Mouse (Mus musculus) hindbrain, embryonic 13.5 days (tissue): ENCODE measurements around the gene Sprr2a1. TPM values are rescaled to one million over a fixed set of nuclear protein-coding genes. Genes with fewer than 3 reads are reported as not detected.
"Not testable (repeated sequence)": the region's sequence is repeated elsewhere in the genome, so short reads cannot be mapped to it uniquely, and the experiment has no call there.

Experiments used
- ATAC-seq: fragments of 200-750 bp; cut with Nextera tagmentation; 2 replicates; pipeline ENCODE4 v1.8.0; 2017; ENCODE audit warnings: moderate TSS enrichment; ENCODE audit not compliant: low FRiP score
- H3K27ac ChIP-seq: fragments of 300-500 bp; sonication (generic); 2 replicates; pipeline ENCODE4 v1.5.1; 2015; ENCODE audit warnings: inconsistent platforms, mild to moderate bottlenecking, moderate library complexity
- H3K27me3 ChIP-seq: fragments of 300-500 bp; sonication (generic); 2 replicates; pipeline ENCODE4 v1.6.1; 2015; ENCODE audit warnings: mild to moderate bottlenecking, inconsistent platforms
- H3K36me3 ChIP-seq: fragments of 300-500 bp; sonication (generic); 2 replicates; pipeline ENCODE4 v1.6.1; 2015; ENCODE audit warnings: mild to moderate bottlenecking, inconsistent platforms
- H3K4me1 ChIP-seq: fragments of 300-500 bp; sonication (generic); replicated peaks from 2 replicates; pipeline ENCODE4 v1.6.1; 2015; ENCODE audit warnings: inconsistent platforms
- H3K4me2 ChIP-seq: fragments of 300-500 bp; sonication (generic); 2 replicates; pipeline ENCODE4 v1.6.1; 2015; ENCODE audit warnings: inconsistent platforms, mild to moderate bottlenecking, moderate library complexity
- H3K4me3 ChIP-seq: fragments of 300-500 bp; sonication (generic); 2 replicates; pipeline ENCODE4 v1.5.1; 2015; ENCODE audit warnings: mild to moderate bottlenecking, inconsistent platforms
- H3K9ac ChIP-seq: fragments of 300-500 bp; sonication (generic); 2 replicates; pipeline ENCODE4 v1.6.1; 2015; ENCODE audit warnings: mild to moderate bottlenecking, inconsistent platforms
- H3K9me3 ChIP-seq: fragments of 300-500 bp; sonication (generic); 2 replicates; pipeline ENCODE4 v1.6.1; 2016; ENCODE audit warnings: inconsistent platforms
- WGBS: fragments of 180-500 bp; shearing (Covaris S2); methylation state at CpG from one replicate; pipeline ENCODE4 v1.1.7; 2015; 5-methylcytosine and 5-hydroxymethylcytosine counted together
- polyA plus RNA-seq: library from polyadenylated mRNA; unstranded; fragments of >200 nt; fragmentation: Nextera tagmentation; extraction: Ambion mirVana; gene quantifications from 2 replicates; pipeline ENCODE4 v1.2.1, GENCODE M21; 2015

The Sprr2a1 gene
- polyA plus RNA-seq: not detected in 2 replicates

DNA sequence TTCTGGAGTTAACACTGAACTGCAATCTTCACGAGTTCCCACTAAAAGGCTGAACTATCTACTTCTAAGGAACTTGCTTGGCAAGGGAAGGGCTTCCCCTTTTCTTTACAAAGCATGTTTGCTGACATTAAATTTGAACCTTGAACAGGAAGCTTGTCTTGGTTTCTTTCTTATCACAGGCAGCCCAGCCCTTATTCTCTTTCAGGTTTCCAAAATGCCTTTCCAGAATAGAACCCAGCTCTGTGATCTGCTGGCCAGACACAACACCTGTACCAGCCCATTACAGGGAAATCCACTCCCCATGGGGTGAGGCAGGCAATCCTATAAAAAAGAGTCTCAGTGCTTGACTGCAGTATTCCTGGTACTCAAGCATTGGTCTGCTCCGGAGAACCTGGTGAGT is at the start of gene Sprr2a1, which contains the start of gene Sprr2a2:
TSS of gene Sprr2a1 (plus strand) at position 231 of the 400 bp plus-strand sequence.
TSS of gene Sprr2a2 (plus strand) at position 352 of the 400 bp plus-strand sequence.
- WGBS: no CpG with 5 or more reads among the region's 2 CpGs
- ATAC-seq, H3K4me1 ChIP-seq, H3K27me3 ChIP-seq, H3K27ac ChIP-seq, H3K36me3 ChIP-seq, H3K9me3 ChIP-seq, H3K9ac ChIP-seq, H3K4me2 ChIP-seq, H3K4me3 ChIP-seq: not testable (repeated sequence)

- no peaks in the 10 kb centered on the region for H3K4me1 ChIP-seq
- WGBS: 93% methylated on average over 3 of the region's 3 CpGs
- no peak overlapping the region for H3K9ac ChIP-seq
- H3K36me3 ChIP-seq: no peaks in the 10 kb centered on the region
- ATAC-seq: no peak
- no peak overlapping the region for H3K4me3 ChIP-seq
- no peaks in the 10 kb centered on the region for H3K9me3 ChIP-seq
- H3K4me2 ChIP-seq: no peak overlapping the region
- H3K27ac ChIP-seq: no peak overlapping the region
- H3K27me3 ChIP-seq: no peaks in the 10 kb centered on the region
Measured at GRCm38 (mm10) chr3:92169847-92170246, 45.8 kb upstream of the Sprr2a1 start.

DNA sequence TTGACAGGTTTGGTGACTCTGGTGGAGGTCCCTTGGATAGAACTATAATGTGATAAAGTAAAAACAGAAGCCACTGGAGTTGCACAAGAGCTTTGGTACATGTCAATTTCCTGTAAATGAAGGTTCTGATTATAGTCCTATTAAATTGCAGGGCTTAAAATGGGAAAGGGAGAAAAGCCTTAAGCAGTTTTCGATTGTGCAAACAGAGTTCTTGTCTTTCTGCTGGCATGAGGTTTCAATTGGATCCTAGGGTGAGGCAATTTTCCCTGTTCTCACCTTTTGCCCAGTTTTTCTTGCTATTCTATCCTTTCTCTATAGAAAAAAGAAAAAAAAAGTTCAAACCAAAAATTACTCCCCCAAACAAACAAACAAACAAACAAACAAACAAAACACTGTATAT is 38.7 kb upstream of the Sprr2a1 start:
- no peaks in the 10 kb centered on the region for H3K36me3 ChIP-seq
- no peaks in the 10 kb centered on the region for H3K27me3 ChIP-seq
- no peaks in the 10 kb centered on the region for H3K4me1 ChIP-seq
- H3K4me3 ChIP-seq: no peak overlapping the region
- no peak overlapping the region for H3K4me2 ChIP-seq
- H3K9me3 ChIP-seq: no peaks in the 10 kb centered on the region
- ATAC-seq: no peak
- no peak overlapping the region for H3K9ac ChIP-seq
- no peak overlapping the region for H3K27ac ChIP-seq
- 88% methylated on average over 1 of the region's 1 CpGs for WGBS

GRCm38 (mm10) chr3:92195512-92196200 is 19.9 kb upstream of the Sprr2a1 start:
- ATAC-seq: peak; percentile 24; the same call in 1 of the 2 replicates
- WGBS: 87% methylated on average over 6 of the region's 6 CpGs
- no peak overlapping the region for H3K4me3 ChIP-seq
- H3K9me3 ChIP-seq: no peaks in the 10 kb centered on the region
- H3K4me1 ChIP-seq: no peaks in the 10 kb centered on the region
- H3K9ac ChIP-seq: no peak overlapping the region
- no peak overlapping the region for H3K4me2 ChIP-seq
- H3K27me3 ChIP-seq: no peaks in the 10 kb centered on the region
- no peaks in the 10 kb centered on the region for H3K36me3 ChIP-seq
- no peak overlapping the region for H3K27ac ChIP-seq

GRCm38 (mm10) chr3:92211133-92211925 is 4.3 kb upstream of the Sprr2a1 start:
- H3K9me3 ChIP-seq, H3K4me2 ChIP-seq, H3K36me3 ChIP-seq, ATAC-seq, H3K27ac ChIP-seq, H3K9ac ChIP-seq, H3K4me3 ChIP-seq, H3K4me1 ChIP-seq, H3K27me3 ChIP-seq: not testable (repeated sequence)
- no CpG with 5 or more reads among the region's 16 CpGs for WGBS

- not testable (repeated sequence) for H3K9me3 ChIP-seq, H3K4me3 ChIP-seq, ATAC-seq, H3K27me3 ChIP-seq, H3K9ac ChIP-seq, H3K36me3 ChIP-seq, H3K27ac ChIP-seq, H3K4me2 ChIP-seq, H3K4me1 ChIP-seq
- WGBS: no CpG with 5 or more reads among the region's 1 CpGs
Measured at GRCm38 (mm10) chr3:92212059-92212458, 3.5 kb upstream of the Sprr2a1 start.

DNA sequence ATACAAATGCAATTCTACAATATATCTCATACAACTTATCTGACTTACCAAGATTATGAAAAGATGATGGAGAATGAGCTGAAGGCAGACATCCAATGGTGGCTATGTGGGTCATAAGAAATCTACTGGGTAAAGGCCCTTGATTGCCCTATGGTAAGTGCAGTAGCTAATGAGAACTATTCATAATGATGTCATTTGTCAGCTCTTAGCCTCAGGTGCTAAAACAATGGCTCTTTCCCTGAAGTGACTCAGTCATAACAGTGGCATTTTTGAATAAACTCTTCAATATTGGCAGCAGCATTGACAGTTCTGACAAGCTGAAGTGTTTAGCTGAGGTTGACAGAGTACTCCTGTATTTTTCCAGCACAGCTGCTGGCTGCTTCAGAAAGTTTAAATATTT is 1.9 kb upstream of the Sprr2a1 start:
- not testable (repeated sequence) for H3K9me3 ChIP-seq, H3K4me1 ChIP-seq, H3K27ac ChIP-seq, H3K9ac ChIP-seq, H3K4me2 ChIP-seq, H3K36me3 ChIP-seq, H3K4me3 ChIP-seq, H3K27me3 ChIP-seq
- ATAC-seq: 0 out of 2 replicates have a peak, but pooled peaks have one; percentile 9

DNA sequence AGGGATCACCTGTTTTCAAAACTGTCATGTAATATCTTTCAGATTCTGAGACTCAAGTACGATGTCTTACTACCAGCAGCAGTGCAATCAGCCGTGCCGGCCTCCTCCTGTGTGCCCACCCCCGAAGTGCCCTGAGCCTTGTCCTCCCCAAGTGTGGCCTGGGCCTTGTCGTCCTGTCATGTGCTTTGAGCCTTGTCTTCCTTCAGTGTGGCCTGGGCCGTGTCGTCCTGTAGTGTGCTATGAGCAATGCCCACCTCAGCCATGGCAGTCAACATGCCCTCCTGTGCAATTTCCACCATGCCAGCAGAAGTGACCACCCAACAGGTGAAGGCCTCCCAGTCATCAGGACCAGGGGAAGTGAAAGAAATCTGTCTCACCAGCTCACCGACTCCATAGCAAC is 3.4 kb downstream of the Sprr2a1 start:
- WGBS: no CpG with 5 or more reads among the region's 8 CpGs
- ATAC-seq: peak; percentile 50; the same call in 1 of the 2 replicates
- not testable (repeated sequence) for H3K4me1 ChIP-seq, H3K36me3 ChIP-seq, H3K27me3 ChIP-seq, H3K27ac ChIP-seq, H3K9ac ChIP-seq, H3K9me3 ChIP-seq, H3K4me2 ChIP-seq, H3K4me3 ChIP-seq

DNA sequence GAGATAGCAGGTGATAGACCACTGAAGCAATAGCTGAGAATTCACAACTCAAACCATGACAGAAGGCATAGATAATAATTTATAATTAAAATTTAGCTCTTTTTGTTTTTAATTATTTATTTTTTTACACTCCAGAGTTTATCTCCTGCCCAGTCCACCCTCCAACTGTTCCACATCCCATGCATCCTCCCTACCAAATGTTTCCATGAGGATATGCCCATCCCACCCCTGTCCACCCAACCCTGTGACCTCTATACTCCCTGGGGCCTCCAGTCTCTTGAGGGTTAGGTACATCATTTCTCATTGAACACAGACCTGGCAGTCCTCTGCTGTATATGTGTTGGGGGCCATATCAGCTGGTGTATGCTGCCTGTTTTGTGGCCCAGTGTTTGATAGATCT is 8.1 kb downstream of the Sprr2a1 start:
- ATAC-seq: peak; percentile 61
- not testable (repeated sequence) for H3K36me3 ChIP-seq, H3K4me1 ChIP-seq, H3K4me3 ChIP-seq, H3K27ac ChIP-seq, H3K9ac ChIP-seq, H3K27me3 ChIP-seq, H3K9me3 ChIP-seq, H3K4me2 ChIP-seq

DNA sequence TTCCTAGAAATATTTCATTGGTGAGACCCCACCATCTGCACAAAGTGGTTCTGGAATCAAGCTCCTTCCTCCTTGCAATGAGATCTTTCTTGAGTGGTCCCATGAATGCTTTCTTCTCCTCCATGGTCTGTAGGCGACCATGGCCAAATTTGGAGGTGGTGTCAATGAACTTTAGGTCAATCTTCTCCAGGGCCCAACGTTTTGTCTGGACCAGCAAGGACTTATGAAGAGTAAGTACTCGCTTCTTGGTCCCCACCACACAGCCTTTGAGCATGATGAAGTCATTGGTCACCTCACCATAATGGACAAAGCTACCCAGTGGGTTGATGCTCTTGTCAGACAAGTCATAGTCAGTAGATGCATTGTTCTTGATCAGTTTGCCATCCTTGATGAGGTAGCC is 11.8 kb downstream of the Sprr2a1 start:
- H3K4me1 ChIP-seq, H3K4me2 ChIP-seq, H3K4me3 ChIP-seq, H3K27me3 ChIP-seq, H3K36me3 ChIP-seq, H3K27ac ChIP-seq, H3K9ac ChIP-seq, ATAC-seq, H3K9me3 ChIP-seq: not testable (repeated sequence)
- WGBS: 81% methylated on average over 3 of the region's 3 CpGs

GRCm38 (mm10) chr3:92236463-92237189 is 21.0 kb downstream of the Sprr2a1 start:
- not testable (repeated sequence) for H3K9me3 ChIP-seq, H3K36me3 ChIP-seq, H3K27me3 ChIP-seq, H3K9ac ChIP-seq, H3K4me2 ChIP-seq, H3K27ac ChIP-seq, H3K4me1 ChIP-seq, H3K4me3 ChIP-seq
- no CpG with 5 or more reads among the region's 5 CpGs for WGBS
- 0 out of 2 replicates have a peak, but pooled peaks have one; percentile 4 for ATAC-seq

GRCm38 (mm10) chr3:92238736-92239135 is 23.1 kb downstream of the Sprr2a1 start:
- H3K9me3 ChIP-seq, H3K36me3 ChIP-seq, H3K4me3 ChIP-seq, H3K9ac ChIP-seq, H3K4me2 ChIP-seq, ATAC-seq, H3K4me1 ChIP-seq, H3K27ac ChIP-seq, H3K27me3 ChIP-seq: not testable (repeated sequence)
